Mouse (Mus musculus): ENCODE data around the gene Zdhhc17.
A peak's percentile ranks its signal among the peaks of the same experiment; 100 is the strongest.

The Zdhhc17 gene

GRCm38 (mm10) chr10:110921890-110922289 lies 88.0 kb downstream of the Zdhhc17 start:
- DNase-seq (ENCODE audit: low spot score in 2 of 2): no peak

GRCm38 (mm10) chr10:110920368-110920950 lies 89.5 kb downstream of the Zdhhc17 start:
- DNase-seq (ENCODE audit: low spot score in 2 of 2): no peak

DNA sequence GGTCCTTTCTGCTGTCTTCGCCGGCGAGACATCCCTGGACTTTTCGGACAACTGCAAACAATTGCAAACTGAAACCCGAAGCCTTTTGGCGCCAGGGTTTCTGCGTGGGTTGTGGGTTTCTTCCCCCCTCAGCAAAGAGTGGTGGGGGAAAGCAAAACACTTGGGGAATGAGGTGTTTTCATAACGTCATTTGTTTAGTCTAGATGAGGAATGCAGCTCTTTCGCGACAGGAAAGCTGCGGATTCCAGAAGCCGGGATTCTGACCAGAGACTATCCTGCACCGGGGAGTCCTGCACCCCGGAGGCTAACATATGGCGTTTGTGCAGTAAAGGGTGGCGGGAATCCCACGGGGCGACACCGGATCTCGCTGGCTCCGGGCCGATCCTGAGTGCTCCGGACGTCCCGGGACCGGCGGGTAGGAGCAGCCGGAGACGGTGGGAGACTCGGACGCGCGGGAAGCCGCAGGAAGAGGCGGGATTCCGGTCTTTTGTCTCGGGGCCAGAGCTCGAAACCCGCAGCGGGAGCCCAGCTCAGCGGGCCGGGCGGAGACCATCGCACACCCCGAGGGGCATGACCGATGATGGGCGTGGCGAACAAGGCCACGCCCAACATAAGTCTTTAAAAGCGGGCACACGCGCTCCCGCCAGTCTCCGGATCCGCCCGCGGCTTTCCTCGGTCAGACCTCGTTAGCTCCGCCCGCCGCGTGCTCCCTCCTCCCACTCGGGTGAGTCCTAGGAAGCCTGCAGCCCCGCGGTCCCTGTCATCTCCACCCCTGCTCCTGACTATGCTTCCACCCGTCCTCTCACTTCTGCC lies 90.2 kb downstream of the Zdhhc17 start, which contains the start of gene Csrp2:
Csrp2 (plus strand) TSS at position 259 of the 813 bp plus-strand sequence.
- DNase-seq (ENCODE audit: low spot score in 2 of 2): peak; percentile 90 to 92

- no peak for DNase-seq (ENCODE audit: low spot score in 2 of 2)
These were observed 91.2 kb downstream of the Zdhhc17 start for GRCm38 (mm10) chr10:110918414-110919391.

DNA sequence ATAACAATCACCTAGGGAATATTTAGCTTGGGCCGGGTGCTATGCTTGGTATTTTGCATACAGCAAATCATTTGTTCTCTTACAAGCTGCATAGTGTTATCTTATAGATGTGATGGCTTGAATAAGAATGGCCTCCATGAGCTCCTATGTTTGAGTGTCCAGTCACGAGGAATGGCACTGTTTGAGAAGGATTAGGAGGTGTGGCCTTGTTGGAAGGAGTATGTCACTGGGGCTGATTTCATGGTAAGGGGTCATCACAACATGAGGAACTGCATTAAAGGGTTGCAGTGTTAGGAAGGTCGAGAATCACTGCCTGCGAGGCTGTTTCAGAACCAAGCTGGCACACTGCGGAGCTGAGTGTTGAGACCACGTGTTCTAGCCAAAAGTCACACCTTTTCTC lies 92.4 kb downstream of the Zdhhc17 start:
- DNase-seq (ENCODE audit: low spot score in 2 of 2): no peak

DNA sequence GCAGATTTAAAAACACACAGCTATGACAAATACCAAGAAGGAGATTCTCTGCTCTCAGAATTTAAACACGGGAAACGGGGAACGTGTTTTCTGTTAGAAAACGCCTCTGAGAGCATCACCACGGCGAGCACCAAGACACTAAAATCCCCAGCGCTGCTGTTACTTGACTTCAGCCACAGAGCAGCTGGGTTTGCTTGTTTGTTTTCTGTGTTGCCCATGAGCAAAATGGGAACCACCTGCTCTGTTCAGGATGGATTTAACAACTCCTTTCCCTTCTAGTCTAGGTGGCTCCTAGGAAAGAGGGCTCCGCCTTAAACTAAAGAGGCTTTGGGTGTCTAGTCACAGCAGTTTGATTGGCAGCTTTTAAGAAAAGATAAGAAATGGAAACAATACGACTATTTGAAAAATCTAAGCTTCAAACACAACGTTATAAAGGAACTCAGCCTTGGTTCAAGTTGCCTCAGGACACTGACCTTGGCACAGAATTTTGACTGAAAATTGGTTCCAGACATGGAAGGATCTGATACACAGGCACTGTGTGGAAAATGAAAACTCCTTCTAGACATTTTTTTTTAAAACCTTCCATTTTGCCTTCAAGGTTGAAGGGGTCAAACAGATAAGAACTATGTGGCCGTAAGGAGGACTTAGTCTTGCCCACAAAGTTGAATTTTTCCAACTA lies 93.1 kb downstream of the Zdhhc17 start:
- DNase-seq (ENCODE audit: low spot score in 2 of 2): no peak

DNA sequence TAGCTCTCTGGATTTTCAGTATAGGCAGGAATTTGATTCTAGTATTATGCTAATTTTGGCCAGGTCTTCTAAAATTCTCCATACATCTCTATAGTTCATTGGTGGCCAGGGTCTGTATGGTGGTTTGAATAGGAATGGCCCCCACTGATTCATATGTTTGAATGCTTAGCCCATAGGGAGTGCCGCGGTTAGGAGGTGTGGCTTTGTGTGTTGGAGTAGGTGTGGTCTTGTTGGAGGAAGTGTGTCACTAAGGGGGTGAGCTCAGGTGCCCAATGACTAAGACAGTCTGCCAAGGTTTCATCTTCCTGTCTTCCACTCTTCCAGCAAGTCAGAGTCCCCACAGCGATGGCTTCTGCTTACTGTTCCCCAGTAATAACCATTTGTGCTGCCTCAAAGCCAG lies 106.1 kb downstream of the Zdhhc17 start:
- DNase-seq (ENCODE audit: low spot score in 2 of 2): no peak

- DNase-seq (ENCODE audit: low spot score in 2 of 2): no peak
These were observed 110.0 kb downstream of the Zdhhc17 start for GRCm38 (mm10) chr10:110899744-110900501.

Measured in urinary bladder, postnatal 4 days (tissue).